Mouse (Mus musculus) stomach, postnatal 0 days (tissue): ENCODE data around the gene Ptprt.

Experiments
- CTCF ChIP-seq: IDR thresholded peaks from 2 replicates; pipeline ENCODE4 v1.5.1; 2016; ENCODE audit warnings: antibody characterized with exemption, low read depth, mild to moderate bottlenecking, moderate library complexity
- EP300 ChIP-seq: optimal IDR thresholded peaks from 2 replicates; pipeline ENCODE3; 2016; ENCODE audit warnings: antibody characterized with exemption

DNA sequence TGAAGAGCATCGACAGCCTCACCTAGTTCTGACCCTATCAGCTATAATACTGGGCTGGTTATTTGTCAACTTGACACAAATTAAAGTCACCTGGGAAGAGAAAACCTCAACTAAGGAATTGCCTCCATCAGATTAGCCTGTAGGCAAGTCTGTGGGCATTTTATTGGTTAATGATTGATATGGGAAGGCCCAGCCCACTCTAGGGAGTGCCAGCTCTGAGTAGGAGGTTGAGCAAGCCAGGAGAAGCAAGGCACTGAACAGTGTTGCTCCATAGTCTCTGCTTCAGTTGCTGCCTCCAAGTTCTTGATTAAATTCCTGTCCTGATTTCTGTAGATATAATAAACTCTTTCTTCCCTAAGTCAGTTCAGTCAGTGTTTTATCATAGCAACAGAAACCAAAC is 488.4 kb downstream of the Ptprt start:
- no peak for TF ChIP-seq EP300
- no peak for TF ChIP-seq CTCF
